Mouse (Mus musculus) embryonic fibroblast, embryonic 13.5 days (primary cell): ENCODE data around the gene Lyrm4. TPM values are rescaled to one million over a fixed set of nuclear protein-coding genes. Genes with fewer than 3 reads are reported as not detected.

Experiments used
- H3K27ac ChIP-seq: 2 replicates; pipeline ENCODE4 v1.5.1; 2012; ENCODE audit warnings: low read length, control low read depth, inconsistent platforms; ENCODE audit not compliant: insufficient read depth
- H3K4me1 ChIP-seq: 2 replicates; pipeline ENCODE4 v1.6.1; 2011; ENCODE audit warnings: low read length; ENCODE audit not compliant: control insufficient read depth, insufficient read depth
- H3K4me3 ChIP-seq: 2 replicates; pipeline ENCODE4 v1.5.1; 2011; ENCODE audit warnings: mild to moderate bottlenecking, control low read depth, low read length; ENCODE audit not compliant: insufficient read depth
- CTCF ChIP-seq: IDR thresholded peaks from 2 replicates; pipeline ENCODE4 v1.5.1; 2011; ENCODE audit warnings: mild to moderate bottlenecking, control low read depth, low read length, moderate library complexity, borderline replicate concordance; ENCODE audit not compliant: insufficient read depth
- POLR2A ChIP-seq: IDR thresholded peaks from 2 replicates; pipeline ENCODE4 v1.6.1; 2011; ENCODE audit warnings: low read depth, mild to moderate bottlenecking, control low read depth, low read length, moderate library complexity
- polyA plus RNA-seq: library from polyadenylated mRNA; stranded (reverse); fragments of >200 nt; gene quantifications from 2 replicates; pipeline ENCODE4 v1.2.4, GENCODE M21; 2011; ENCODE audit warnings: low read depth; ENCODE audit not compliant: missing spikeins, insufficient read length

The Lyrm4 gene
- polyA plus RNA-seq, 1 experiment = 8.2 TPM

- no peak overlapping the region for H3K27ac ChIP-seq
- H3K4me3 ChIP-seq = no peak overlapping the region
- TF ChIP-seq CTCF (no peak), POLR2A (no peak)
- H3K4me1 ChIP-seq = no peaks in the 10 kb centered on the region
Measured at GRCm38 (mm10) chr13:35940934-35941333, 176.4 kb downstream of the Lyrm4 start.

- no peak overlapping the region for H3K27ac ChIP-seq
- no peaks in the 10 kb centered on the region for H3K4me1 ChIP-seq
- H3K4me3 ChIP-seq = no peak overlapping the region
- TF ChIP-seq POLR2A = no peak
- TF ChIP-seq CTCF = no peak
Measured at GRCm38 (mm10) chr13:35939871-35940665, 177.3 kb downstream of the Lyrm4 start.

- no peak overlapping the region for H3K27ac ChIP-seq
Measured at GRCm38 (mm10) chr13:35937991-35938390, 179.3 kb downstream of the Lyrm4 start.

More at GRCm38 (mm10) chr13:35937991-35938390, 179.3 kb downstream of the Lyrm4 start:
- Histone ChIP-seq H3K4me3 (no peak overlapping the region), H3K4me1 (no peaks in the 10 kb centered on the region)
- no peak for TF ChIP-seq POLR2A
- no peak for TF ChIP-seq CTCF

Other genes starting within 250 kb of the Lyrm4 start
- 8.0 and 8.9 TPM in 2 replicates for gene Rpp40, start 211.2 kb downstream of the Lyrm4 start, polyA plus RNA-seq
- gene Ppp1r3g, start 158.7 kb downstream of the Lyrm4 start, polyA plus RNA-seq = not detected in 2 replicates
- 14.0 and 16.0 TPM in 2 replicates for gene Fars2, start 114 bp downstream of the Lyrm4 start, polyA plus RNA-seq